Mouse (Mus musculus) gastrocnemius, adult 18-20 months (tissue): ENCODE results near the gene Gm49403. TPM values are rescaled to one million over a fixed set of nuclear protein-coding genes. Genes with fewer than 3 reads are reported as not detected.
"Not testable (repeated sequence)": the region's sequence is repeated elsewhere in the genome, so short reads cannot be mapped to it uniquely, and the experiment has no call there.

Experiments
- DNase-seq: peaks from one replicate; pipeline ENCODE4 v3.0.0; 2021; ENCODE audit warnings: low spot score
- long read RNA-seq, 2 experiments: library from polyadenylated mRNA; stranded (forward); transcript quantifications; one replicate each; pipeline ENCODE4 v2.0.0; 2021
- total RNA-seq, 2 experiments: library from RNA; stranded (reverse); gene quantifications; 2 replicates each; pipeline ENCODE4 v1.2.3; 2021

Gene Gm49403
- total RNA-seq, result not detected
- long read RNA-seq, experiment 1, result 0 reads
- long read RNA-seq, experiment 2, result 0 reads

DNA sequence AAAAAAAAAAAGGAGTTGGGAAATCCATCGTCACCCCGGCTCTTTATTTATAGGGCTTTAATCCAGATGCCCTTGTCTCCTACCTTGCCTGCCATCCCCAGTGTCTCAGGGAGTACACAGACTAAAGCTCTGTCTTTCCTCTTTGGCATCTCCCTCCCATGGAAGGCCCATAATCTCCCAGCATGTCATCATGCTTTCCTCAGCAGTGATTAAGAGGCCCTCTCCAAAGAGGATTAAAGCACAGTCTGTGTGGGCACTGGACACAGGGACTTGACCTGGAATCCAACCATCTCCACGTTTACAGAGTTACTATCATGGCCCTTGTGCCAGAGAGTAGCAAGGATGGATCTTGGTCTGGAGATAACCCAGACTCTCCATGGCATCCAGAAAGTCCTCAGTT, at the start of gene Gm49403, which contains the start of gene Lbhd1:
Gene Gm49403 (plus strand): TSS at position 315 of the 400 bp plus-strand sequence.
Gene Lbhd1 (plus strand): TSS at position 117 of the 400 bp plus-strand sequence.
- DNase-seq, result no peak

DNA sequence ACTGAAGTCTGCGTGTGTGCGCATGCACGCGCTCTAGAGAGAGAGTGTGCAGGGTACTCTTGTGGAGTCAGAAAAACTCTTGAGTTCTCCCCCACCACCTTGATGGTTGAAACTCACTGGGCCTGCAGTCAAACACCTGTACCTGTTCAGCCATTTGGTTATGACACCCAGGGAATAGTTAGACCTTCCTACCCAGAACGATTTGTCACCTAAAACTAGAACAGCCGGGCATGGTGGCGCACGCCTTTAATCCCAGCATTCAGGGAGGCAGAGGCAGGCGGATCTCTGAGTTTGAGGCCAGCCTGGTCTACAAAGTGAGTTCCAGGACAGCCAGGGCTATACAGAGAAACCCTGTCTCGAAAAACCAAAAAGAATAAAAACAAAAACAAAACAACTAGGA, 47.4 kb upstream of the Gm49403 start:
- not testable (repeated sequence) for DNase-seq

DNA sequence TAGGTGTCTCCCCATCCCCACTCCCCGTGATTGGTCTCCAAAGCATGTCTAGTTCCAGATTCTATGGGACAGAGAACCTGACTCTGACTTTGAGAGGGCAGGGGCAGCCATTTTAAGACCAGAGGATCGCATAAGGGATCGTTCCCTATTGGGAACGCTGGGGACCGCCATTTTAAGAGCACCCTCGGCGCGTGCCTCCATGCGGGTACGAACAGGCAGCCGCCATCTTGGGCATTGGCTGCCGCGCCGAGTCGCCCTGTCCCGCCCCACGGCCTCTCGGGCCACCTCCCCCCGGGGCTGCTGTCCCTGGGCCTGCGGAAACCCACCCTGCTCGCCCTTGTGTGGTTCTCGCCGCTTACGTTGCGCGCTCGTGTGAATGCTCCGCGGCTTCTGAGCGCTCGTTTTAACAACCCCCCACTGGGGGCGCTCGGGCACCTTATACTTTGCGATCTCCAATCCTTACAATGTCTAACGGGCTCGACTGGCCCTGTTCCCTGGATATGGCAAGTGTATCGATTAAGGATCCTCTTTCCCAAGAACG, 46.4 kb upstream of the Gm49403 start, which contains the start of gene Bscl2:
Gene Bscl2 (plus strand): TSS at position 217 of the 541 bp plus-strand sequence.
- DNase-seq, result peak; percentile 78

DNA sequence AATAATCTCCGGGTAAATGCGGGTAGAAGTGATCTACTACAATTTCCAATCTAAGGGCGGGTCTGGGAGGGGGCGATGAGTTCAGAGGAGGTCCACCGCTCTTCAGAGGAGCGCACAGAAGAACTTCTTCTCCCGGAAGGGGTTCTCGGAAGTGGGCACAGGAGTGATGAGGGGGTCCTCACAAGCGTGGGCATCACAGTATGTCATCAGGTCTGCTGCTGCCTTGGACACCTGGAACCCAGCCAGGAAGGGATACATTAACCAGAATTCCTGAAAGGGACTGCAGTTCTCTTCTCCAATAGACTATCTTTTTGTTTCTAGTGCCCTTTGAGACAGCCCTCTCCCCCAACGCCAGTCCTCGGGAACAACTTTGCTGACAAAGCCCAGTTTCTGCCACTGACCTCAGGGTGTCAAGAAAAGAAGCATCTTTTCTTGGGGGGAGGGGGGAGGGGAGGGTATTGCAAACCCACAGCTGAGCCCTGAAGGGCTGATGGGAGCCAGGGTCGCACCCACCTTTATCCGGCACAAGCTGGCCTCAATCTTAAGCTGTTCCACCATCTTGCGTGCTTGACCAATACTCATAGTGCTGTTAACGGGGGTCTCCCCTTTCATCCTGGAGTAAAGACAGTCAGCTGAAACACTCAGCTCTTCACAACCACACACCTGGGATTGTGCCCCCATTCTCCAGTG, 45.5 kb upstream of the Gm49403 start:
- DNase-seq, result no peak

DNA sequence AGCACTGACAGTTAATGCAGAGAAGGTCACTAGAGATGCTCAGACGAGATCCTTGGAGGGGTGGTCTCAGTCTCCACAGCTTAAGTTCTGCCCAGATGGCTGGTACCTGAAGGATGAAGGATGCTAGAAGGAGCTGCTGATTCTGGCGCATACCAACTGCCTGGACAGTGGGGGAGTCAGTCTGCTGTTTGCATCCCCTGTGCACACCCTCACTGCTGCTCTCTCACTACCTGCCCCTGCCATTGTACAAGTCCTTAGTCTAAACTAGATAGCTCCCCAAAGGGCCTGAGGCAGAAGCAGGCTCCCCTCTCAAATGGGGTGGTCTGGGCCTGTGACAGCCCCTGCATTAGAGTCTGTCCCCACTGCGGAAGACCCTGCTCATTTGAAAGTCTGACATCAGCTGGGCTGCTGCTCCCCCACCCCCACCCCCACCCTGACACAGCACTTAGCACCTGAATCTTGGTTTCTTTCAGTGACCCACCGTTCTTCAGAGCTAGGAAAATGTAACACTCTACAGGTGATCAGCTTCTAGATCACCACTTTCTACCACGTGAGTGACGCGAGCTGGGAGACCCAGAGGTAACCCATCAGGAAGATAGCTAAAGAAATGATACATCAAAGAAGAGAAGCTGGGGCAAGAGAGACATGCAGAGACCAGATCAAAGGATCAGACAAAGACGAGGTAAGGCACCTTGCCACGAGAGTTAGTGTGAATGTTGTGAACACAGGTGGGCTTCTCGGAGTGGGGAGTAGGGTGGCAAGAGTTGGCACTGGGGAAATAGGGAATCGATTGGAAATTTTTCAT, 44.4 kb upstream of the Gm49403 start, which contains the start of gene Gng3:
Gene Gng3 (minus strand): TSS at position 92 of the 805 bp plus-strand sequence.
- no peak for DNase-seq

DNA sequence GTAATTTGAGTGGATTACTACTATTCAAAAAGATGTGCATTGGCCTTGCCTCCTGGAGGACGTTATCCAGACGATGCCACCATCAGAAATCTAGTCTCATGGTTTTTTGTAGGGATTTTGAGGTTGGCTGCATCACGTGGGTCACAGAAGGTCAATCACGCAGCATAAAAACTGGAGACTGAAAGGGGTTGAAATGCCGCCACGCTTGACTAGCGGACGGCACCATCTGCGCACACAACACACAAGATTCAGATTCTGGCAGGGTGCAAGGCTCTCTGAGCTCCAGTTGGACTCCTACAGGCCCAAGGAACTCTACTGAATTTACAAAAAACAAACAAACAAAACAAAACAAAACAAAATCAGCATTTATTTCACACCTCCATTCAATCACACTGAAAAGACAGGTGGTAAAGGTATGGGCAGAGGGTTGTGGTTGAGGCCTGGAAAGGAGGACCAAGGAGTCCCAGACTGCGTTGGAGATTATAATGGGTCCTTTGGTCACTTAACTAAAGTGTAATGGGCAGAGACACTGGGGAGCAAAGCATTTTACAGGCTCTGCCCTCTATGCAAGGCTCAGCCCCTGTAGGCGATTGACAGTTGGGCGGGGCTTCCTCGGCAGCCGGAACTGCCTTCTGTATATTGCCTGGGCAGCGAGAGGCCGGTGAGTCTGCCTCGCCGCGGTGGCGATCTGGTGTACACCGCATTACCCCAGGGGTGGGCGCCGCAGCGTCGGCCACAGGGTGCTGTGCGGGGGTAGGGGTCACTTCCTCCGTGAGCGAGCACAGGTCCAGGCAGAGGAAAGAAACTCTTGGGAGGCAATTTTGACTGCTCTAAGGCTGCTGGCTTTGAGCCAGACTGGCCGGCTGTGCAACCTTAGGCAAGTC, 43.6 kb upstream of the Gm49403 start:
- DNase-seq, result peak; percentile 57

DNA sequence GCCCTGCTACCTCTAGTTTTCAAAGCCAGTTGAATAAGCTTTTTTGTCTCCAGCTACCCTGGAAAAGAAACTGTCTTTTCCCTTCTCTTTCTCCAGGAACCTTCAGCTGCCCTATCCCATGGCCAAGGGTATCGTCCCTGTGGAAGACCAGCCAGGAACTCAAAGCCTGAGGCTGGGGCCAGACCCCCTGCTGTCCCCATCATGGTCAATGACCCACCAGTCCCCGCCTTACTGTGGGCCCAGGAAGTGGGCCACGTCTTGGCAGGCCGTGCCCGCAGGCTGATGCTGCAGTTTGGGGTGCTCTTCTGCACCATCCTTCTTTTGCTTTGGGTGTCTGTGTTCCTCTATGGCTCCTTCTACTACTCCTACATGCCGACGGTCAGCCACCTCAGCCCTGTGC, 42.7 kb upstream of the Gm49403 start:
- no peak for DNase-seq

DNA sequence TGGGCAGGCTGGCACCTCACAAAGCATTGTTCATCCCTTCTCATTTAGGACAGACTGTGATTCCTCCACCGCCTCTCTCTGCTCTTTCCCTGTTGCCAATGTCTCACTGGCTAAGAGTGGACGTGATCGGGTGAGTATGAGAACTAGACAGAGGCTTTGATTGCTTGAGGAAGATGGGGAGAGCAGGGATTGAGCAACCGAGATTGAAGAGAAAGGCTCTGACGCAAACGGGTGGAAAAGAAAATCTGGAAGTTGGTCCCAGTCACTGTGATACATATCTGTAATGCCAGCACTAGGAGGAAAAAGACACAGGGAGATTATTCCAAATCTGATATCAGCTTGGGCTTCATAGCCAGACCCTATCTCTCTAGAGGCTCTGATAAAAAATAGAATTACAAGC, 40.8 kb upstream of the Gm49403 start:
- DNase-seq, result no peak

DNA sequence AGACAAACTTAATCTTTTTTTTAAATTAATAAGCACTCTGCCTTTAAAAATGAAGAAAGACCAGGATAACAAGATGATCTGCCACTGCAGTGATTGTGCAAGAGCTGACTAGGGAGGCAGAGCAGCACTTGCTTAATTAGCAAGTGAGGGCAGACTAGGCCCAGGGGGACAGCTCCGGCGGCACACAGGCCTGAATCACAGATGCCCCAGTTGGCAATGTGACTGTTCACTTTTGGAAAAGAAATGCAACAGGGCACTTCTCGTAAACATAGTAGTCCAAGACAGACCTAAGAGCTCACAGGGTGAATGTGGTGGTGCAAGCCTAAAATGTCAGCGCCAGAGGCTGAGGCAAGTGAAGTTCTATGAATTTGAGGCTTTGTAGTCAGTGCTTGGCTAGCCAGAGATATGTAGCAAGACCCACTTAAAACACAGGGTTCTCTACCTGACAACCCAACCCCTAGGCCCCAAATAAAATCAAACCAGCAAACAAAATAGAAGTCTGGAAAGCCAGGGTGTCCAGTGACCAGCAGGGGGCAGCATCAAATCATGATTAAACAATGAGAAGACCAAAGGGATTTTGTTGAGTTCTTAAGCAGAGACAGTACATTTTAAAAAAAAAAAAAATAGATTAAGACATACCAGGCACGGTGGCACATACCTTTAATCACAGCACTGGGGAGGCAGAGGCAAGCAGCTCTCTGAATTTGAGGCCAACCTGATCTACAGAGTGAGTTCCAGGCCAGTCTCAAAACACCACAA, 39.2 kb upstream of the Gm49403 start:
- DNase-seq, result peak; percentile 83

DNA sequence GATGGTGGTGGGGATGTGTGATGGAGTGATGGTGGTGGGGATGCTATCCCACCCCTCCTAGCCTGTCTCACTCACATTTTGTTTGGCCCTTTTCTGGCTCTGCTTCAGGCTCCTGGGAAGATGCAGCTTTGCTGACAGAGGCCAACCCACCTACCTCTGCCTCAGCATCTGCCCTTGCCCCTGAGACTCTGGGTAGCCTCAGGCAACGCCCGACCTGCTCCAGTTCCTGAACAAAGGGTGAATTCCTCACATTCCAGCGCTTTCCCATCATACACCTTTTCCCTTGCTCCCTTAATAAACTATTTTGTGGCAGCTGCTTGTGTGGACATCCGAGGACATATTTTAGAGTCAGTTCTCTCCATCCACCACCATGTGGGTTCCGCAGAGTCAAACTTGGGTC, 35.4 kb upstream of the Gm49403 start:
- no peak for DNase-seq

DNA sequence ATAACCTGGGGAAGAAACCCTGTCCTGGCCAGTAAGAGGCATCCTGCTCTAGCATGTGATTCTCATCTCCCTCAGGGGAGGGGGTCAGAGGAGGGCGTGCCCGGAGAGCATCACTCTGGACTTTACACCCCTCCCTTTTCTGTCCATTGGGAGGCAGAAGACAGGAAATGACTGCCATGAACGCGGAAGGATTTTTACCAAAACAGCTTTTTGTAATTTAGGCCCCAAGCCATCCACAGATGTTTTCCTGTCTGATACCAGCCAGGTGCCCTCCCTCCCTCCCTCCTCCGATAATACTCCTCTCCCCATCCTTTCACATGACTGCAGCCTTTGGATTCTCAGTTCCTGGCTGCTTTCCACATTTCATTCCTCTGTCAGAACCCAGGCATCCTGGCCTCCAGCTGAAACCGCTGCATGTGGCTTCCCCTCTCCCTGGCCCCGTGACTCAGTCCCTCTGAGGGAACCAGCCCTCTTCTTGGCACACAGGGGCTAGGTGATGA, 33.3 kb upstream of the Gm49403 start, which contains the start of gene Lrrn4cl:
Gene Lrrn4cl (plus strand): TSS at position 367 of the 500 bp plus-strand sequence.
- DNase-seq, result peak; percentile 77

DNA sequence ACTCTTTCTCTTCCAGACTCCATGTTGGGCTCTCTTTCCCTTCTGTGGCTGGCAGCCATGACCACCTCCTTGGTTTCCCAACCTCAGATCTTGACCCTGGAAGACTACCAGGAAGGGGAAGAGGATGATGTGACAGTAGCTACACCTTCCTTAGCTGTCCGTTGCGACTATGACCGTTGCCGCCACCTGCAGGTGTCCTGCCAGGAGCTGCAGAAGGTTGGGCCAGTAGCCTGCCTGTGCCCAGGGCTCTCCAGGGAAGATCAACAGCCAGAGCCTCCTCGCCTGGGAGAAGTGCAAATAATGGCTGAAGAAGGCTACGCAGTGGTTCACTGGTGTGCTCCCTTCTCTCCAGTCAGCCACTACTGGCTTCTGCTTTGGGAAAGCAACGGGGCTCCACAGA, 32.1 kb upstream of the Gm49403 start:
- DNase-seq, result no peak

DNA sequence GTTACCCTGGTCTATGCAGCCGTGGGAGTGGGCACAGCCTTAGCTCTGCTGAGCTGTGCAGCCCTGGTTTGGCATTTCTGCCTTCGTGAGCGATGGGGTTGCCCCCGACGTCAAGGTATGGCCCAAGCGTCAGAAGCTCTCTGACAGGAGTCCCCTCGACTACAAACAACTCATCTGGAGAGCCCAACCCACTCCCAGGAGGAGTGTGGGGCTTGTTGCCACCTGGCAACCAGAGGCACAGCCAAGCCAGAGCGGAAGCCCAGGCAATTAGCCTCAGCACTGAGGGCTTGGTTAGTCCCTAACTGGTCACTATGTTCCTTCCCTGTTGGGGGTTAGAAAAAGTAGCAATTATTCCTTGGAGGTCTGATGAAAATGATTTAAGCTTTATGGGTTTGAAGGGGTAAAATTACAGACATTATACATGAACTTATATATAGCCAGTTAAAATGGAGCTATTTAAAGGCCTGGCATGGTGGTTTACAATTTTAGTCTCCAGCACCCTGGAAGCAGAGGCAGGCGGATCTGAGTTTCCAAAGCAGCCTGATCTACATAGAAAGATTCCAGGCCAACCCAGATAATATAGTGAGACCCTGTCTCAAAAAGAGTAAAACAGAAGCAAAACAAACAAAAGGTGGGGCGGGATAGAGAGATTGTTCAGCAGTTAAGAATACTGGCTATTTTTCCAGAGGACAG, 31.3 kb upstream of the Gm49403 start:
- DNase-seq, result peak; percentile 72

DNA sequence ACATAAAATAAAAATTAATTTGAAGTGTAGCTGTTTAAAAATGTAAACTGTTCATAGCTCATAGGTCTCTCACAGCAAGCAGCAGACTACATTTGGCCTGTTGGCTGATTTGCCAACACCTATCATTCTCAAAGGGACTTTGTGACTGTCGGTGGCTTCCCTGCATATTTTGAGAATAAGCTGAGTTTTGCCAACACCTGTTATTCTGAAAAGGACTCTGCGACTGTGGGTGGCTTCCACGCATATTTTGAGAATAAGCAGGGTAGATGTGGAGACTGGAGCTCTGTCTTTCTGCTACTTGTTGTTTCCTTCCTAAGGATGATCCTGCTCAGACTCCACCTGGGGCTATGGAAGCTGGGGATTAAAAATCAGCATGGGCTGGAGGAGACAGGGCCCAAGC, 30.6 kb upstream of the Gm49403 start:
- DNase-seq, result no peak

DNA sequence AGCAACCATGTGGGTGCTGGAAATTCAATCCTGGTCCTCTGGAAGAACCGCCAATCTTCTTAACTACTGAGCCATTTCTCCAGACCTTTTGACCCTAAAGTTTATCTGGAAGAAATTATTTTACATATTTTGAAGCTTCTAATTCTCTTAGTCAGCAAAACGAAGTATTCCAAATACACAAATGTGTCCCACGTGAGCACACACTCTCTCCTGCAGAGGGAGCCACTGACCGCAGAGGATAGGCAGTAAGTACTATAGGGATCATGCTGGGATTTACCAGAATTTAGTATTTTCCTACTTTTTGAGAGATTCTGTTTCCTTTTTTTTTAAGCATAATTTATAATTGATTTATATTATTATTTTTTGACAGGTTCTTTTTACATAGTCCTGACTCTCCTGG, 26.0 kb upstream of the Gm49403 start:
- DNase-seq, result peak; percentile 44

DNA sequence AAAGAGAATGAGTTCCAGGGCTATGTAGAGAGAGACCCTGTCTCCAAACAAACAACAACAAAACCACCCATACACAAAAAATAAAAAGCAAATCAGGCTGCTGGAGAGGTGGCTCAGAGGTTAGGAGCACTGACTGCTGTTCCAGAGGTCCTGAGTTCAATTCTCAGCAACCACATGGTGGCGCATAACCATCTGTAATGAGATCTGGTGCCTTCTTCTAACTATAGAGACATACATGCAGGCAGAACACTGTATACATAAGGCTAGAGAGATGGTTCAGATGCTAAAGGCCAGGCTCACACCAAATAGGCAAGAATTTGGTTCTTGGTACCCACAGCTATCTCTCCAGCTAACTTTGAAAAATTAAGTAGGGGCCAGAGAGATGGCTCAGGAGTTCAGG, 24.7 kb upstream of the Gm49403 start:
- DNase-seq, result no peak

DNA sequence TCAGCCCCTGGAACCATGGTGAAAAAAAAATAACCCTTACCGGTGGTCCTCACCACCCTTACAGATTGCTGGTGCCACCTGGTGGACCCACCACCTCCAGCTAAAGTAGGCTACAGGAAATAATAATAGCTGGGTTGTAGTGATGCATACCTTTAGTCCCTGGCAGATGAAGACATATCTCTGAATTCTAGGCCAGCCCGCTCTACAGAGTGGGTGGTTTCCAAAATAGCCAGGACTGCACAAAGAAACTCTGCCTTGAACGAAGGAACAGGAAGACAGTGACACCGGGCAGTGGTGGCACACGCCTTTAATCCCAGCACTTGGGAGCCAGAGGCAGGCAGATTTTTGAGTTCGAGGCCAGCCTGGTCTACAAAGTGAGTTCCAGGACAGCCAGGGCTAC, 19.5 kb upstream of the Gm49403 start:
- no peak for DNase-seq

DNA sequence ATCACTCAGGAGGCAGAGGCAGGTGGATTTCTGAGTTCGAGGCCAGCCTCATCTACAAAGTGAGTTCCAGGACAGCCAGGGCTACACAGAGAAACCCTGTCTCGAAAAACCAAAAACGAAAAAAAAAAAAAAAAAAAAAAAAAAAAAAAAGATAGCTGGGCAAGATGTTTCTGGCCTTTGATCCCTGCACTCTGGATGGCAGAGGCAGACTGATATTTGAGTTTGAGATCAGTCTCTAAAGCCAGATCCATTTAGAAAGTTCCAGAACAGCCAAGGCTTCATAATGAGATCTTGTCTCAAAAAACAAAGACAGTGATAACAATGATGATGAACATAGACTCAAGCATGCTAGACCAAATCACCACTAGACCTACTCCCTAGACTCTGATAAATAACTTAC, 13.3 kb upstream of the Gm49403 start:
- not testable (repeated sequence) for DNase-seq

DNA sequence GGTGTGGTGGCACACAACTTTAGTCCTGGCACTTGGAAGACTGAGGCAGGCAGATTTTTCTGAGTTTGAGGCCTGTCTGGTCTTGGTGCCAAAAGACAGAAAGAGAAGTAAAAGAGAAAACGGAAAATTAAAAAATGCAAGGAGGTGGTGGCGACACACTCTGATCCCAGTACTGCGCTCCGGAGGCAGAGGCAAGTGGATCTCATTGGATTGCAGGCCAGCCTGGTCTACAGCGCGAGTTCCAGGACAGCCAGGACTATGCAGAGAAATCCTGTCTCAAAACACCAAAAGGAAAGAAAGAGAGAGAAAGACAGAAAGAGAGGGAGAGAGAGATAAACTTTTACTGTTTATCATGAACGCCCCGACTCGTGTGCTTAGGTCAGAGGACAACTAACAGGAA, 12.9 kb upstream of the Gm49403 start:
- no peak for DNase-seq
